Mouse (Mus musculus) G1E (cell line): Measurements from ENCODE around the gene B130006D01Rik.

ENCODE experiments used
- CTCF ChIP-seq: IDR thresholded peaks from 2 replicates; pipeline ENCODE4 v1.5.1; 2012; ENCODE audit warnings: low read depth, low read length, inconsistent platforms, mixed read lengths
- GATA1 ChIP-seq: IDR thresholded peaks from 2 replicates; pipeline ENCODE4 v1.6.1; 2012; ENCODE audit warnings: borderline replicate concordance, low read length, inconsistent platforms, mixed read lengths
- TAL1 ChIP-seq: conservative IDR thresholded peaks from 2 replicates; pipeline ENCODE4 v1.6.1; 2012; ENCODE audit warnings: low read depth, low read length, inconsistent platforms, mixed read lengths

DNA sequence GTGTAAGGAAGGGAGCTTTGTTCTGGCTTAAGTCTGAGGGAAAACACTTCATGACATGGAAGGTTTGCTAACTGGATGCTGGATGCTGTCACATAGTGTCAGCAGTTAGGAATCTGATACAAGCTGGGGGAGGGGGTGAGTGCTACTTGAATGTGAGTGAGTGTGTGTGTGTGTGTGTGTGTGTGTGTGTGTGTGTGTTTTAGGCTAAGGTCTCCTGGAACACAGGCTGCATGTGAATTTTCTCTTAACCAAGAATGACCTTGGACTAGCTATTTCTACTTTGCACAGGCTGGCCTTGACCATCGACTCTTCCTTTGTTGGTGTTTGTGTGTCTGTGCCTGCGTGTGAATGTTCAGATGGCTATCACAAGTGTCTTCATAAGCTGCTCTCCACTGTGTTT lies 21.1 kb downstream of the B130006D01Rik start:
- no peak for TF ChIP-seq CTCF
- TF ChIP-seq GATA1, result no peak
- TF ChIP-seq TAL1, result no peak
